Mouse (Mus musculus): Measurements from ENCODE around the gene Myzap. TPM values are rescaled to one million over a fixed set of nuclear protein-coding genes. Genes with fewer than 3 reads are reported as not detected.

Gene Myzap
- polyA plus RNA-seq, 1 experiment, result 4.1 TPM

DNA sequence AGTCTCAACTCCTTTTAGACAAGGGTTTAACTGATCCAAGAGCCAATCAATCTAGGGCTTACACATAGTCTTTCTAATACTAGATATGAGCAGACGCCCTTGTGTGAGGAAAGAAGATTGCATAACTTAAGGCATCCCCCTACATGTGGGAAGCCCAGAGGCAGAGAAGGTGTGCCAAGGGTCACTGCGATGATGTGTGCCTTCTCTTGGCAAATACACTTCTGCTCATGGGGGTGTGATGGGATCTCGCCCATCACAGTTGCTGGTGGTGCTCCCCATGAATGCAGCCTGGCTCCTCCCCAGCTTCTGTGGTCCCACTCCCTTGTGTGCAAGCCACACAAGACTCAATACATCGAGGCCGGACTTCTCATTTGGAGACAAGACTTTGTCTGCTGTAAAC, 47.3 kb downstream of the Myzap start:
- no peaks in the 10 kb centered on the region for H3K36me3 ChIP-seq (ENCODE audit: control insufficient read depth, insufficient read depth, low read length)
- no peak overlapping the region for H3K4me3 ChIP-seq (ENCODE audit: control insufficient read depth, low read depth, low read length)
- H3K27me3 ChIP-seq (ENCODE audit: control insufficient read depth, insufficient read depth, low read length), result no peaks in the 10 kb centered on the region
- H3K4me1 ChIP-seq (ENCODE audit: control insufficient read depth, insufficient read depth, low read length), result no peaks in the 10 kb centered on the region
- no peak overlapping the region for H3K27ac ChIP-seq (ENCODE audit: control insufficient read depth, insufficient read depth, low read depth, low read length)
- TF ChIP-seq POLR2A (IDR thresholded peaks at IDR 0.05; ENCODE audit: control insufficient read depth, low read depth, low read length) (no peak), CTCF (IDR thresholded peaks at IDR 0.05; ENCODE audit: control insufficient read depth, insufficient read depth, insufficient replicate concordance, low read depth, low read length) (no peak)

DNA sequence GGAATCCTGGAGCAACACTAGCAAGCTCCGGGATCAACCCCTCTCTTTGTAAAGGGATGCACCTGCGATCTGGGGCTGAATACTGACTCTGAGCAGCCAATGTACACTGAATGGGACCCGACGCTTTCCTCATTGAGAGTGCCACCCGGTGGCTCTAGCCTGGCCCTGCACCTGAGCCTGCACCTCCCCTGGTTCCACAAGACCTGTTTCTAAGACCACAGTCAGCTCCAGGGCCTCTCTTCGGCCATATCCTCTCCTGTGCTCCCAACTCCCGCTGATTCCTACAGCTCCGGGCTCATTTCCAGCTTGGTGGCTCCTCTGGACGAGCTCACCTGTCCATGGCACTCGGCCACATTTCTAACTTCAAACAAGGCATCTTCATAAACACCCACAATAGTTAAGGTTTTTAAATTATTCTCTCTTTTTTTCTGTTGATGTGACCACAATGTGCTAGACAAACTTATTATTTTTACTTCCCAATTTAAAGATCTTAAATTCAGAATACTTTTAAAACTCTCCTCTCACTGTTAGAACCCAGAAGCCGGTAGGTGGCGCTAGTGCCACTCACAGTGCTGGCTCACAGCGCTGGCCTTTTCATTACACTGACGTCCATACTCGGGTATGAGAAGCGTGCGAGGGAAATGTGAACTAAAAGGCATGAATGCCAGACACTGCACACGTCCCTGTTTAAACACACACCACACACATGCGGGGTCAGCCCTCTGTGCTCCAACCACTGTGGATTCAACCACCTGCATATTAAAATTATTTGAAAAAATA, 48.5 kb downstream of the Myzap start:
- H3K27me3 ChIP-seq (ENCODE audit: control insufficient read depth, insufficient read depth, low read length), result no peaks in the 10 kb centered on the region
- peak; percentile 56; the same call in 1 of the 2 replicates for TF ChIP-seq CTCF (IDR thresholded peaks at IDR 0.05; ENCODE audit: control insufficient read depth, insufficient read depth, insufficient replicate concordance, low read depth, low read length)
- TF ChIP-seq POLR2A (IDR thresholded peaks at IDR 0.05; ENCODE audit: control insufficient read depth, low read depth, low read length), result no peak
- no peaks in the 10 kb centered on the region for H3K4me1 ChIP-seq (ENCODE audit: control insufficient read depth, insufficient read depth, low read length)
- no peak overlapping the region for H3K27ac ChIP-seq (ENCODE audit: control insufficient read depth, insufficient read depth, low read depth, low read length)
- H3K4me3 ChIP-seq (ENCODE audit: control insufficient read depth, low read depth, low read length), result no peak overlapping the region
- H3K36me3 ChIP-seq (ENCODE audit: control insufficient read depth, insufficient read depth, low read length), result no peaks in the 10 kb centered on the region

DNA sequence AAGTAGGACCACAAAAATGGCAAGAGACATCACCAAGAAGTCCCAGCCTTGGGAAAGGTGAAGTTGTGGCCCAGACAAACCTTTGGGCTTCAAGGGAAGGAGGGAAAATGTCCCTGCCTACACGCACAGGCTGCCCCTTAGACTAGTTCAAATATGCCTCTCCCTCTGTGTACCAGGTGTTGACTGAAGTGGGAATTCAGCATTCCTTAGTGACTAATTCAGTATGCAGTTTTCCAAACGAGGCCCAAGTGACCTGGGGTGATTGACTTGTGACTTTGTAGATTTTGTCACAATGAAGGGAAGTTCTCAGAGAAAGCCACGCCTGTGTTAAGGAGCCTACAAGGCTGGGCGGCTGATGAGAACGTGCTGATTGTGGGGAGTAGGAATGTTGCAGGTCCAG, 49.9 kb downstream of the Myzap start:
- H3K36me3 ChIP-seq (ENCODE audit: control insufficient read depth, insufficient read depth, low read length), result no peaks in the 10 kb centered on the region
- TF ChIP-seq CTCF (IDR thresholded peaks at IDR 0.05; ENCODE audit: control insufficient read depth, insufficient read depth, insufficient replicate concordance, low read depth, low read length), result no peak
- no peak for TF ChIP-seq POLR2A (IDR thresholded peaks at IDR 0.05; ENCODE audit: control insufficient read depth, low read depth, low read length)
- no peak overlapping the region for H3K27ac ChIP-seq (ENCODE audit: control insufficient read depth, insufficient read depth, low read depth, low read length)
- H3K27me3 ChIP-seq (ENCODE audit: control insufficient read depth, insufficient read depth, low read length), result no peaks in the 10 kb centered on the region
- H3K4me3 ChIP-seq (ENCODE audit: control insufficient read depth, low read depth, low read length), result no peak overlapping the region
- no peaks in the 10 kb centered on the region for H3K4me1 ChIP-seq (ENCODE audit: control insufficient read depth, insufficient read depth, low read length)

DNA sequence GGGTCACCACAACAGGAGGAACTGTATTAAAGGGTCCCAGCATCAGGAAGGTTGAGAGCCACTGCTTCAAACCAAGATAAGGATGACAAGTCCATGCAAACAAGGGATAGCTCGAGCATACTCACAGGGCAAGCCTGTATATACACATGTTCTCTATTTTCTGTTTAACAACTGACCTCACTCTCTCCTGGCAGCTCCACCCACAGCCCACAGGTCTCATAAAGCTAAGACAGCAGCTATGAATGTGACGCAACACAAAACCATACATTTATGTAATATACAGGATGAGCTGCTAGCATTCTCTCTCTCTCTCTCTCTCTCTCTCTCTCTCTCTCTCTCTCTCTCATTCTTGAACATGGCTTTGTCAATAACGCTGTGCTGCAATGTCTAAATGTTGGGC, 51.4 kb downstream of the Myzap start:
- Histone ChIP-seq H3K4me3 (ENCODE audit: control insufficient read depth, low read depth, low read length) (no peak overlapping the region), H3K27ac (ENCODE audit: control insufficient read depth, insufficient read depth, low read depth, low read length) (no peak overlapping the region), H3K36me3 (ENCODE audit: control insufficient read depth, insufficient read depth, low read length) (no peaks in the 10 kb centered on the region), H3K27me3 (ENCODE audit: control insufficient read depth, insufficient read depth, low read length) (no peaks in the 10 kb centered on the region), H3K4me1 (ENCODE audit: control insufficient read depth, insufficient read depth, low read length) (no peaks in the 10 kb centered on the region)
- TF ChIP-seq CTCF (IDR thresholded peaks at IDR 0.05; ENCODE audit: control insufficient read depth, insufficient read depth, insufficient replicate concordance, low read depth, low read length) (no peak), POLR2A (IDR thresholded peaks at IDR 0.05; ENCODE audit: control insufficient read depth, low read depth, low read length) (no peak)

DNA sequence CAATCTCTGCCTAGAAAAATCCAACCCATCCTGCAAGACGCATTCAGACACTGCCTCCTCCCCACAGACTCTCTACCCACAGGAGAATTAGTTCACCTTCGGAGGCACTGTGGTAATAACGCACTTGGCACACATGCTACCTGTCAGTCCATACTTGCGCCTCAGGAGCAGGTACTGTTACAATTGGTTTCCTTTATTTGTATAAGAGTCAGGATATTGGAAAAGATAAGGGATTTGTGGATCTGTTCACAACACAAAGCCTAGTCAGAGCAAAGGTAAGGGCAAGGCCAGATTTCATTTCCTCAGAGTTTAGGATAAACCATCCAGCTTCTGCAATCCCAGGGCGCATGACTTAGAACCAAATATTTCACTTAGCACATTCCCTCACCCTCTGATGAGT, 56.4 kb downstream of the Myzap start:
- Histone ChIP-seq H3K4me1 (ENCODE audit: control insufficient read depth, insufficient read depth, low read length) (no peaks in the 10 kb centered on the region), H3K36me3 (ENCODE audit: control insufficient read depth, insufficient read depth, low read length) (no peaks in the 10 kb centered on the region), H3K27ac (ENCODE audit: control insufficient read depth, insufficient read depth, low read depth, low read length) (no peak overlapping the region), H3K4me3 (ENCODE audit: control insufficient read depth, low read depth, low read length) (no peak overlapping the region), H3K27me3 (ENCODE audit: control insufficient read depth, insufficient read depth, low read length) (no peaks in the 10 kb centered on the region)
- TF ChIP-seq CTCF (IDR thresholded peaks at IDR 0.05; ENCODE audit: control insufficient read depth, insufficient read depth, insufficient replicate concordance, low read depth, low read length) (no peak), POLR2A (IDR thresholded peaks at IDR 0.05; ENCODE audit: control insufficient read depth, low read depth, low read length) (no peak)

DNA sequence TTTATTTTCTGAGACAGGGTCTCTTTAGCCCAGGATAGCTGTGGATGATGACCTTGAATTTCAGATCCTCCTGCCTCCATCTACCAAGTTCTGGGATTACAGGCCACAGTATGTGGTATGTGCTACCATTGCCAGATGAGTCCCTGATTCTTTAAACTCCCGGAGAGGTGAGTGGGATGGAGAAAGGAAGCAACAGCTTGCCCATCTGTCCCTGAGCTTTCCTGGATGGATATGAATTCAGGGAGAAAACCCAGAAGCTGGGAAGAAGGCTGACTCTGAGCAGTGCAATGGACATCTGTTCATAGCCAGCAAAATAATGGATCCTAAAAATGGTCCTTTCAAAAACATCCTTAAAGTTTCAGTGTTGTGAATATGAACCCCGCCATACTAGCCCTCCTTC, 57.1 kb downstream of the Myzap start:
- H3K36me3 ChIP-seq (ENCODE audit: control insufficient read depth, insufficient read depth, low read length), result no peaks in the 10 kb centered on the region
- H3K27me3 ChIP-seq (ENCODE audit: control insufficient read depth, insufficient read depth, low read length), result no peaks in the 10 kb centered on the region
- H3K27ac ChIP-seq (ENCODE audit: control insufficient read depth, insufficient read depth, low read depth, low read length), result no peak overlapping the region
- H3K4me3 ChIP-seq (ENCODE audit: control insufficient read depth, low read depth, low read length), result no peak overlapping the region
- TF ChIP-seq CTCF (IDR thresholded peaks at IDR 0.05; ENCODE audit: control insufficient read depth, insufficient read depth, insufficient replicate concordance, low read depth, low read length) (no peak), POLR2A (IDR thresholded peaks at IDR 0.05; ENCODE audit: control insufficient read depth, low read depth, low read length) (no peak)
- H3K4me1 ChIP-seq (ENCODE audit: control insufficient read depth, insufficient read depth, low read length), result no peaks in the 10 kb centered on the region

DNA sequence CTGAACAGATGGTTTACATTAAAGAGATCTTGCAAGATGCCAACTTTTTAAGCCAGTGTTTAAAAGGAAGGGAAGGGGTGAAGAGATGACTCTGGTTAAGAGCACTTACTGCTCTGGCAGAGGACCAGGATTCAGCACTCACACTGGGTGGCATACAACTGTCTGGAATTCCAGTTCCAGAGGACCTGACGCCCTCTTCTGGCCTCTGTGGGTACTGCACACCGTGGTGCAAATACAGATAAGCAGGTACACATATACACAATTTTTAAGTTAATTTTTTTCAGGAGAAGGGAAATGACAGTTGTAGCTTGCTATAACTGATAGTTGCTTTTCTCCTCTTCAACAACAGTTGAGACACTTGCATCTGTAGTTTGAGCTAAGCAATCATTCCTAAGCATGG, 62.2 kb downstream of the Myzap start:
- Histone ChIP-seq H3K36me3 (ENCODE audit: control insufficient read depth, insufficient read depth, low read length) (no peaks in the 10 kb centered on the region), H3K4me3 (ENCODE audit: control insufficient read depth, low read depth, low read length) (no peak overlapping the region), H3K27ac (ENCODE audit: control insufficient read depth, insufficient read depth, low read depth, low read length) (no peak overlapping the region), H3K4me1 (ENCODE audit: control insufficient read depth, insufficient read depth, low read length) (no peaks in the 10 kb centered on the region), H3K27me3 (ENCODE audit: control insufficient read depth, insufficient read depth, low read length) (no peaks in the 10 kb centered on the region)
- peak; percentile 77; the same call in 1 of the 2 replicates for TF ChIP-seq CTCF (IDR thresholded peaks at IDR 0.05; ENCODE audit: control insufficient read depth, insufficient read depth, insufficient replicate concordance, low read depth, low read length)
- TF ChIP-seq POLR2A (IDR thresholded peaks at IDR 0.05; ENCODE audit: control insufficient read depth, low read depth, low read length), result no peak

All from testis, adult 2 months (tissue).